Mouse (Mus musculus): Measurements from ENCODE around the gene Shroom3.

Shroom3 gene

DNA sequence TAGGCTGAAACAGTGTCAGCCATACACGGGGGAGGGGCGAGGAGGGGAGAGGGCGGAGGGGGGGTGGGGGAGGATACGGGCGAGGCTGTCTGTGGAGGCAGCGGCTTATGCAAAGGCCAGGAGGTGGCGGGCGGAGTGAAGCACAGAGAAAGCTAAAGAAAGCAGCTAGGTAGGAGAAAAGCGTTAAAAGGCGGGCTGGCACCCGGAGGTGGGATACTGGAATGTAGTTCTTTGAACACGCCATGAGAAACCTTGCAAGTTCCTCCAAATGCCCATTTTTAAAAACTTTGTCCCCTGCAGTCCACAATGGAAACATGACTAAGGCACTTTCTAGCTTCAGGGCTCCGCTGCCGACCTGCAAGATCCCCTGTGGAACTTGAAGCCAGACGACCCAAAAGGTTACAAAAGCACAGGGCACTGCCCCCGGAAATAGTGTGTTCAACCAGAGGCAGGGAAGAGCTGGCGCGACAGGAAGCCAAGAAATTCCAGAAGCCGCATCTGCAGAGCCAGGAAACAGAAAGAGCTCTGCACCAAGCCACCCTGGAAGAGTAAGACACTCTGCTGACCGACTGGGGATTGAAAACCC is 322.1 kb downstream of the Shroom3 start:
- DNase-seq (ENCODE audit: low spot score in 2 of 2) = no peak

GRCm38 (mm10) chr5:93005815-93006341 is 322.6 kb downstream of the Shroom3 start:
- peak; percentile 45 to 61 for DNase-seq (ENCODE audit: low spot score in 2 of 2)

GRCm38 (mm10) chr5:93008256-93008655 is 325.0 kb downstream of the Shroom3 start:
- no peak for DNase-seq (ENCODE audit: low spot score in 2 of 2)

Data from right cerebral cortex, postnatal 10 days (tissue).